Mouse (Mus musculus) small intestine, adult 2 months (tissue): ENCODE results near the gene Sulf2.

ENCODE experiments used
- CTCF ChIP-seq: fragments of 200-500 bp; IDR thresholded peaks from 2 replicates; pipeline ENCODE4 v1.5.1; 2012; ENCODE audit warnings: low read depth, mild to moderate bottlenecking, control low read depth, inconsistent platforms, low read length, moderate library complexity, mixed read lengths; ENCODE audit not compliant: insufficient replicate concordance, insufficient read length; ENCODE audit errors: extremely low read depth
- POLR2A ChIP-seq: fragments of 200-500 bp; IDR thresholded peaks from 2 replicates; pipeline ENCODE4 v1.6.1; 2012; ENCODE audit warnings: low read depth, mild to moderate bottlenecking, control low read depth, inconsistent platforms, low read length, moderate library complexity

- TF ChIP-seq POLR2A, result no peak
- no peak for TF ChIP-seq CTCF
Measured at GRCm38 (mm10) chr2:166112986-166113385, 42.5 kb downstream of the Sulf2 start.
